Mouse (Mus musculus): ENCODE data around the gene Tigit. TPM values are rescaled to one million over a fixed set of nuclear protein-coding genes. Genes with fewer than 3 reads are reported as not detected.

The Tigit gene
- polyA plus RNA-seq, 1 experiment from 2014 or later = not detected

- H3K36me3 ChIP-seq (ENCODE audit: control insufficient read depth, insufficient read depth, low read length) = no peaks in the 10 kb centered on the region
- no peaks in the 10 kb centered on the region for H3K27me3 ChIP-seq (ENCODE audit: control insufficient read depth, insufficient read depth, low read length)
- H3K4me3 ChIP-seq (ENCODE audit: low read depth, low read length) = no peak overlapping the region
- DNase-seq (ENCODE audit: low spot score) = no peak
- H3K9me3 ChIP-seq (ENCODE audit: control insufficient read depth, low read length) = no peaks in the 10 kb centered on the region
- no peak overlapping the region for H3K4me2 ChIP-seq (ENCODE audit: low read depth, severe bottlenecking)
- no peak overlapping the region for H3K9ac ChIP-seq (ENCODE audit: low read length)
- no peak for ATAC-seq (ENCODE audit: insufficient number of reproducible peaks, low FRiP score, low TSS enrichment, low read depth)
- no peak overlapping the region for H3K27ac ChIP-seq (replicated peaks; ENCODE audit: low read depth, low read length)
- H3K4me1 ChIP-seq (ENCODE audit: control insufficient read depth, insufficient read depth, low read length) = peaks cover 4% of the 10 kb centered on the region; the same call in 1 of the 2 replicates
- 87% methylated on average over 8 of the region's 8 CpGs for WGBS
These were observed 36.6 kb upstream of the Tigit start for GRCm38 (mm10) chr16:43700575-43700974.

GRCm38 (mm10) chr16:43698735-43699649 is 35.0 kb upstream of the Tigit start:
- H3K4me2 ChIP-seq (ENCODE audit: low read depth, severe bottlenecking) = no peak overlapping the region
- peaks cover 4% of the 10 kb centered on the region; the same call in 1 of the 2 replicates for H3K4me1 ChIP-seq (ENCODE audit: control insufficient read depth, insufficient read depth, low read length)
- H3K36me3 ChIP-seq (ENCODE audit: control insufficient read depth, insufficient read depth, low read length) = no peaks in the 10 kb centered on the region
- DNase-seq (ENCODE audit: low spot score) = no peak
- 86% methylated on average over 14 of the region's 14 CpGs for WGBS
- H3K27ac ChIP-seq (replicated peaks; ENCODE audit: low read depth, low read length) = no peak overlapping the region
- ATAC-seq (ENCODE audit: insufficient number of reproducible peaks, low FRiP score, low TSS enrichment, low read depth) = no peak
- no peaks in the 10 kb centered on the region for H3K27me3 ChIP-seq (ENCODE audit: control insufficient read depth, insufficient read depth, low read length)
- no peak overlapping the region for H3K4me3 ChIP-seq (ENCODE audit: low read depth, low read length)
- H3K9me3 ChIP-seq (ENCODE audit: control insufficient read depth, low read length) = no peaks in the 10 kb centered on the region
- H3K9ac ChIP-seq (ENCODE audit: low read length) = no peak overlapping the region

- DNase-seq (ENCODE audit: low spot score) = no peak
- Histone ChIP-seq H3K36me3 (ENCODE audit: control insufficient read depth, insufficient read depth, low read length) (no peaks in the 10 kb centered on the region), H3K4me2 (ENCODE audit: low read depth, severe bottlenecking) (no peak overlapping the region), H3K9ac (ENCODE audit: low read length) (no peak overlapping the region), H3K9me3 (ENCODE audit: control insufficient read depth, low read length) (no peaks in the 10 kb centered on the region), H3K4me3 (ENCODE audit: low read depth, low read length) (no peak overlapping the region), H3K4me1 (ENCODE audit: control insufficient read depth, insufficient read depth, low read length) (peaks cover 4% of the 10 kb centered on the region; the same call in 1 of the 2 replicates), H3K27me3 (ENCODE audit: control insufficient read depth, insufficient read depth, low read length) (no peaks in the 10 kb centered on the region), H3K27ac (replicated peaks; ENCODE audit: low read depth, low read length) (no peak overlapping the region)
- ATAC-seq (ENCODE audit: insufficient number of reproducible peaks, low FRiP score, low TSS enrichment, low read depth) = no peak
- WGBS = 92% methylated on average over 7 of the region's 7 CpGs
These were observed 33.8 kb upstream of the Tigit start for GRCm38 (mm10) chr16:43697772-43698171.

- WGBS = 79% methylated on average over 7 of the region's 7 CpGs
These were observed 31.9 kb upstream of the Tigit start for GRCm38 (mm10) chr16:43695852-43696251.

GRCm38 (mm10) chr16:43694104-43694503 is 30.2 kb upstream of the Tigit start:
- no peak overlapping the region for H3K27ac ChIP-seq (replicated peaks; ENCODE audit: low read depth, low read length)
- DNase-seq (ENCODE audit: low spot score) = no peak
- H3K9ac ChIP-seq (ENCODE audit: low read length) = no peak overlapping the region
- H3K9me3 ChIP-seq (ENCODE audit: control insufficient read depth, low read length) = no peaks in the 10 kb centered on the region
- no peaks in the 10 kb centered on the region for H3K27me3 ChIP-seq (ENCODE audit: control insufficient read depth, insufficient read depth, low read length)
- H3K4me1 ChIP-seq (ENCODE audit: control insufficient read depth, insufficient read depth, low read length) = no peaks in the 10 kb centered on the region
- no peak overlapping the region for H3K4me2 ChIP-seq (ENCODE audit: low read depth, severe bottlenecking)
- H3K4me3 ChIP-seq (ENCODE audit: low read depth, low read length) = no peak overlapping the region
- 84% methylated on average over 11 of the region's 11 CpGs for WGBS
- H3K36me3 ChIP-seq (ENCODE audit: control insufficient read depth, insufficient read depth, low read length) = no peaks in the 10 kb centered on the region
- no peak for ATAC-seq (ENCODE audit: insufficient number of reproducible peaks, low FRiP score, low TSS enrichment, low read depth)

More at GRCm38 (mm10) chr16:43695852-43696251, 31.9 kb upstream of the Tigit start:
- H3K9ac ChIP-seq (ENCODE audit: low read length) = no peak overlapping the region
- H3K36me3 ChIP-seq (ENCODE audit: control insufficient read depth, insufficient read depth, low read length) = no peaks in the 10 kb centered on the region
- no peak overlapping the region for H3K27ac ChIP-seq (replicated peaks; ENCODE audit: low read depth, low read length)
- no peak overlapping the region for H3K4me3 ChIP-seq (ENCODE audit: low read depth, low read length)
- ATAC-seq (ENCODE audit: insufficient number of reproducible peaks, low FRiP score, low TSS enrichment, low read depth) (no peak), DNase-seq (ENCODE audit: low spot score) (no peak)
- no peaks in the 10 kb centered on the region for H3K27me3 ChIP-seq (ENCODE audit: control insufficient read depth, insufficient read depth, low read length)
- H3K4me2 ChIP-seq (ENCODE audit: low read depth, severe bottlenecking) = no peak overlapping the region
- no peaks in the 10 kb centered on the region for H3K9me3 ChIP-seq (ENCODE audit: control insufficient read depth, low read length)
- no peaks in the 10 kb centered on the region for H3K4me1 ChIP-seq (ENCODE audit: control insufficient read depth, insufficient read depth, low read length)

- no peak for ATAC-seq (ENCODE audit: insufficient number of reproducible peaks, low FRiP score, low TSS enrichment, low read depth)
- H3K9me3 ChIP-seq (ENCODE audit: control insufficient read depth, low read length) = no peaks in the 10 kb centered on the region
- H3K27ac ChIP-seq (replicated peaks; ENCODE audit: low read depth, low read length) = no peak overlapping the region
- 91% methylated on average over 4 of the region's 4 CpGs for WGBS
- no peaks in the 10 kb centered on the region for H3K27me3 ChIP-seq (ENCODE audit: control insufficient read depth, insufficient read depth, low read length)
- H3K4me1 ChIP-seq (ENCODE audit: control insufficient read depth, insufficient read depth, low read length) = no peaks in the 10 kb centered on the region
- no peaks in the 10 kb centered on the region for H3K36me3 ChIP-seq (ENCODE audit: control insufficient read depth, insufficient read depth, low read length)
- H3K4me2 ChIP-seq (ENCODE audit: low read depth, severe bottlenecking) = no peak overlapping the region
- H3K9ac ChIP-seq (ENCODE audit: low read length) = no peak overlapping the region
- no peak overlapping the region for H3K4me3 ChIP-seq (ENCODE audit: low read depth, low read length)
- DNase-seq (ENCODE audit: low spot score) = no peak
These were observed 28.7 kb upstream of the Tigit start for GRCm38 (mm10) chr16:43692611-43693010.

- no peak overlapping the region for H3K9ac ChIP-seq (ENCODE audit: low read length)
- DNase-seq (ENCODE audit: low spot score) (no peak), ATAC-seq (ENCODE audit: insufficient number of reproducible peaks, low FRiP score, low TSS enrichment, low read depth) (no peak)
- H3K36me3 ChIP-seq (ENCODE audit: control insufficient read depth, insufficient read depth, low read length) = no peaks in the 10 kb centered on the region
- WGBS = 97% methylated on average over 5 of the region's 5 CpGs
- H3K4me1 ChIP-seq (ENCODE audit: control insufficient read depth, insufficient read depth, low read length) = no peaks in the 10 kb centered on the region
- no peaks in the 10 kb centered on the region for H3K9me3 ChIP-seq (ENCODE audit: control insufficient read depth, low read length)
- no peak overlapping the region for H3K4me3 ChIP-seq (ENCODE audit: low read depth, low read length)
- H3K4me2 ChIP-seq (ENCODE audit: low read depth, severe bottlenecking) = no peak overlapping the region
- no peak overlapping the region for H3K27ac ChIP-seq (replicated peaks; ENCODE audit: low read depth, low read length)
- H3K27me3 ChIP-seq (ENCODE audit: control insufficient read depth, insufficient read depth, low read length) = no peaks in the 10 kb centered on the region
These were observed 27.8 kb upstream of the Tigit start for GRCm38 (mm10) chr16:43691741-43692140.

- H3K4me2 ChIP-seq (ENCODE audit: low read depth, severe bottlenecking) = no peak overlapping the region
- no peak overlapping the region for H3K27ac ChIP-seq (replicated peaks; ENCODE audit: low read depth, low read length)
- ATAC-seq (ENCODE audit: insufficient number of reproducible peaks, low FRiP score, low TSS enrichment, low read depth) (no peak), DNase-seq (ENCODE audit: low spot score) (no peak)
- 88% methylated on average over 2 of the region's 2 CpGs for WGBS
- no peaks in the 10 kb centered on the region for H3K4me1 ChIP-seq (ENCODE audit: control insufficient read depth, insufficient read depth, low read length)
- no peaks in the 10 kb centered on the region for H3K9me3 ChIP-seq (ENCODE audit: control insufficient read depth, low read length)
- no peak overlapping the region for H3K9ac ChIP-seq (ENCODE audit: low read length)
- no peaks in the 10 kb centered on the region for H3K27me3 ChIP-seq (ENCODE audit: control insufficient read depth, insufficient read depth, low read length)
- no peaks in the 10 kb centered on the region for H3K36me3 ChIP-seq (ENCODE audit: control insufficient read depth, insufficient read depth, low read length)
- H3K4me3 ChIP-seq (ENCODE audit: low read depth, low read length) = no peak overlapping the region
These were observed 27.0 kb upstream of the Tigit start for GRCm38 (mm10) chr16:43690912-43691311.
